Mouse (Mus musculus): Measurements from ENCODE around the gene Fn1.

DNA sequence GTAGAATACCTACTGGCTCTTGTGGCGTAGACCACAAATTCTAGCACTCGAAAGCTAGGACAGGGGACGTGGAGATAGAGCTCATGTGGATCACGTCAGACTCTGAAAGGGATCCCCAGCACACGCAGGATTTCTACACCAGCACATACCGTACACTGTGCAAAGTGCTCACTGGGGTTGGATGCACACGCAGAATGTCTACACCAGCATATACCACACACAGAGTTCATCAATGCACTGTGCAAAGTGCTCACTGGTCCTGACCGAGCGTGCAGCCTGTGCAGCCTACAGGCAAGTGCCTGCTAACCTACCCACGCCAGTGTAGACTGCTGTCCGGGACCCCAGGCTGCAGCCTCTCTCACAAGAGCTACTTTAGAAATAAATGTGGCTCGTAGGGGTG, 72.6 kb downstream of the Fn1 start:
- TF ChIP-seq CTCF (IDR thresholded peaks at IDR 0.05; ENCODE audit: low read depth) (no peak), EP300 (IDR thresholded peaks at IDR 0.05; ENCODE audit: low read depth) (no peak)
